Mouse (Mus musculus) myocyte (in vitro differentiated cells): ENCODE measurements around the gene Aldh3a1.

ENCODE experiments used
- E2F4 ChIP-seq: IDR thresholded peaks from one replicate; pipeline ENCODE4 v1.6.1; 2011; ENCODE audit warnings: mild to moderate bottlenecking, control low read depth, moderate library complexity; ENCODE audit not compliant: insufficient read depth
- MYOD1 ChIP-seq, 3 experiments: IDR thresholded peaks; one replicate each; pipeline ENCODE4 v1.6.1; 2011; ENCODE audit warnings: control low read depth in 2 of 3, low read depth in 2 of 3, mild to moderate bottlenecking in 2 of 3, moderate library complexity in 1 of 3; ENCODE audit not compliant: insufficient read length in 2 of 3, control insufficient read depth in 1 of 3
- POLR2A ChIP-seq: IDR thresholded peaks from one replicate; pipeline ENCODE4 v1.6.1; 2011; ENCODE audit warnings: low read depth, mild to moderate bottlenecking, control low read depth, moderate library complexity; ENCODE audit not compliant: insufficient read length
- USF1 ChIP-seq: IDR thresholded peaks from one replicate; pipeline ENCODE4 v1.6.1; 2011; ENCODE audit warnings: low read depth, mild to moderate bottlenecking, control low read depth, moderate library complexity

DNA sequence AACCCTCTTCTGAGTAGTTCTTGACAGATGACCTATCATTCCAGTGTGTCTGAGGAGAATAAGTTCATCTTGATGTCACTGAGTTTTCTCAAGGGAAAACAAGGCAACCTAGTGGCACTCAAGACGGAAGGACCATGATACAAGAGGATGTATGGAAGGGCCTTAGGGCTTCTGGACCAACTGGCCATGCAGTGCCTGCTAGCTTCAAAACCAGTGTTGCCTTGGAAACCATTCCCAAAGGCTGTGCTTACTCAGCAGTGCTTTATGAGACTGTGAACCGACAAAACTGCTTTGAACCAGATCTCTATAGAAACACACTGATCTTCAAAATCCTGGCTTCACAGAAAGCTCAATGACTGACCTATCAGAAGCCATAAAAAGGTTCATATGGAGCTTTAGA, 16.6 kb upstream of the Aldh3a1 start:
- TF ChIP-seq POLR2A, result no peak
- no peak for TF ChIP-seq E2F4
- TF ChIP-seq MYOD1 (IDR thresholded peaks at IDR 0.05; ENCODE audit: control insufficient read depth in 1 of 3, insufficient read length in 2 of 3, low read depth in 2 of 3), result no peak
- no peak for TF ChIP-seq USF1
